ENCODE assay signal across 32 mouse cellular contexts in genomic region chr6:10456044-10456443, GRCm38 (mm10).
"Had no signal": no experiment of that assay in that cellular context is flagged by ENCODE, and none has a peak within 500 bp of the region (broad histone marks: within the 10 kb centered on the region; RNA-seq: fewer than 3 reads in every experiment).

No protein-coding gene starts in this region.

- H3K4me1 ChIP-seq: limb, embryonic 10.5 days; limb, embryonic 12.5 days; limb, embryonic 13.5 days; limb, embryonic 15.5 days; liver, embryonic 12.5 days; liver, embryonic 13.5 days; liver, embryonic 15.5 days; lung, embryonic 15.5 days; megakaryocyte, embryonic 14.5 days; midbrain, embryonic 10.5 days; midbrain, embryonic 12.5 days; midbrain, embryonic 13.5 days; midbrain, embryonic 15.5 days had no signal

- H3K36me3 ChIP-seq: limb, embryonic 10.5 days; limb, embryonic 12.5 days; limb, embryonic 13.5 days; limb, embryonic 15.5 days; liver, embryonic 12.5 days; liver, embryonic 13.5 days; liver, embryonic 15.5 days; lung, embryonic 15.5 days; midbrain, embryonic 10.5 days; midbrain, embryonic 12.5 days; midbrain, embryonic 13.5 days; midbrain, embryonic 15.5 days had no signal

- H3K9me3 ChIP-seq: limb, embryonic 10.5 days; limb, embryonic 12.5 days; limb, embryonic 13.5 days; limb, embryonic 15.5 days; liver, embryonic 12.5 days; liver, embryonic 13.5 days; liver, embryonic 15.5 days; lung, embryonic 15.5 days; megakaryocyte, embryonic 14.5 days; midbrain, embryonic 10.5 days; midbrain, embryonic 12.5 days; midbrain, embryonic 13.5 days; midbrain, embryonic 15.5 days had no signal

- ATAC-seq: liver, embryonic 12.5 days; liver, postnatal 0 days; lung, postnatal 0 days; midbrain, embryonic 13.5 days; midbrain, embryonic 15.5 days; midbrain, embryonic 16.5 days had no signal

- H3K27ac ChIP-seq: left cerebral cortex, adult 2 months; limb, embryonic 10.5 days; limb, embryonic 12.5 days; limb, embryonic 13.5 days; limb, embryonic 15.5 days; liver, embryonic 12.5 days; liver, embryonic 13.5 days; liver, embryonic 14.5 days; liver, embryonic 15.5 days; lung, embryonic 15.5 days; macrophage; midbrain, embryonic 10.5 days; midbrain, embryonic 12.5 days; midbrain, embryonic 13.5 days; midbrain, embryonic 15.5 days had no signal

- H3K4me2 ChIP-seq: limb, embryonic 12.5 days; limb, embryonic 13.5 days; limb, embryonic 15.5 days; liver, embryonic 11.5 days; liver, embryonic 12.5 days; liver, embryonic 13.5 days; liver, embryonic 15.5 days; lung, embryonic 14.5 days; lung, embryonic 15.5 days; midbrain, embryonic 11.5 days; midbrain, embryonic 12.5 days; midbrain, embryonic 13.5 days; midbrain, embryonic 15.5 days had no signal

- H3K27me3 ChIP-seq: limb, embryonic 12.5 days; limb, embryonic 13.5 days; limb, embryonic 15.5 days; liver, embryonic 12.5 days; liver, embryonic 13.5 days; liver, embryonic 15.5 days; lung, embryonic 15.5 days; megakaryocyte, embryonic 14.5 days; midbrain, embryonic 12.5 days; midbrain, embryonic 13.5 days; midbrain, embryonic 15.5 days had no signal

- H3K9ac ChIP-seq: limb, embryonic 12.5 days; limb, embryonic 13.5 days; limb, embryonic 15.5 days; liver, embryonic 12.5 days; liver, embryonic 13.5 days; liver, embryonic 14.5 days; liver, embryonic 15.5 days; liver, postnatal 0 days; lung, embryonic 14.5 days; lung, embryonic 15.5 days; midbrain, embryonic 12.5 days; midbrain, embryonic 13.5 days; midbrain, embryonic 15.5 days had no signal

- H3K4me3 ChIP-seq: left cerebral cortex, adult 2 months; limb, embryonic 10.5 days; limb, embryonic 12.5 days; limb, embryonic 13.5 days; limb, embryonic 15.5 days; liver, embryonic 12.5 days; liver, embryonic 13.5 days; liver, embryonic 15.5 days; lung, embryonic 15.5 days; megakaryocyte, embryonic 14.5 days; midbrain, embryonic 10.5 days; midbrain, embryonic 12.5 days; midbrain, embryonic 13.5 days; midbrain, embryonic 15.5 days; myocyte had no signal

- DNase-seq: left cerebral cortex, postnatal 4 days; liver; liver, embryonic 13.5 days; liver, postnatal 0 days; lung, adult 18-20 months; lung, adult 2 months; lung, embryonic 14.5 days; lung, postnatal 10 days; lung, postnatal 14 days; lung, postnatal 36 days; lung, postnatal 4 days; midbrain, embryonic 14.5 days had no signal
